Mouse (Mus musculus): Measurements from ENCODE around the gene Gzf1. TPM values are rescaled to one million over a fixed set of nuclear protein-coding genes. Genes with fewer than 3 reads are reported as not detected.

The Gzf1 gene
- polyA plus RNA-seq, 1 experiment from 2014 or later, result 17.9 TPM

- H3K36me3 ChIP-seq (ENCODE audit: control insufficient read depth, insufficient read depth, low read length), result peaks cover 86% of the 10 kb centered on the region
- no peak overlapping the region for H3K4me2 ChIP-seq (ENCODE audit: low read length)
- DNase-seq (ENCODE audit: low spot score) (no peak), ATAC-seq (replicated peaks; ENCODE audit: low FRiP score, low TSS enrichment, low read depth) (no peak)
- no peak overlapping the region for H3K27ac ChIP-seq (ENCODE audit: low read depth)
- no peak overlapping the region for H3K9ac ChIP-seq (ENCODE audit: low read length)
- H3K27me3 ChIP-seq (replicated peaks; ENCODE audit: control insufficient read depth, insufficient read depth, low read length), result no peaks in the 10 kb centered on the region
- no peaks in the 10 kb centered on the region for H3K9me3 ChIP-seq (ENCODE audit: control insufficient read depth, low read length)
- 94% methylated on average over 5 of the region's 5 CpGs for WGBS
- no peaks in the 10 kb centered on the region for H3K4me1 ChIP-seq (replicated peaks; ENCODE audit: control insufficient read depth, insufficient read depth, low read length)
- H3K4me3 ChIP-seq (ENCODE audit: low read depth, low read length), result no peak overlapping the region
Observed at GRCm38 (mm10) chr2:148687971-148688370, 7.1 kb downstream of the Gzf1 start.

GRCm38 (mm10) chr2:148689444-148690140, 8.8 kb downstream of the Gzf1 start:
- Histone ChIP-seq H3K27ac (ENCODE audit: low read depth) (no peak overlapping the region), H3K4me3 (ENCODE audit: low read depth, low read length) (no peak overlapping the region), H3K36me3 (ENCODE audit: control insufficient read depth, insufficient read depth, low read length) (peaks cover 90% of the 10 kb centered on the region), H3K9ac (ENCODE audit: low read length) (no peak overlapping the region), H3K9me3 (ENCODE audit: control insufficient read depth, low read length) (no peaks in the 10 kb centered on the region), H3K27me3 (replicated peaks; ENCODE audit: control insufficient read depth, insufficient read depth, low read length) (no peaks in the 10 kb centered on the region), H3K4me1 (replicated peaks; ENCODE audit: control insufficient read depth, insufficient read depth, low read length) (no peaks in the 10 kb centered on the region), H3K4me2 (ENCODE audit: low read length) (no peak overlapping the region)
- WGBS, result 89% methylated on average over 6 of the region's 6 CpGs
- no peak for ATAC-seq (replicated peaks; ENCODE audit: low FRiP score, low TSS enrichment, low read depth)
- no peak for DNase-seq (ENCODE audit: low spot score)

DNA sequence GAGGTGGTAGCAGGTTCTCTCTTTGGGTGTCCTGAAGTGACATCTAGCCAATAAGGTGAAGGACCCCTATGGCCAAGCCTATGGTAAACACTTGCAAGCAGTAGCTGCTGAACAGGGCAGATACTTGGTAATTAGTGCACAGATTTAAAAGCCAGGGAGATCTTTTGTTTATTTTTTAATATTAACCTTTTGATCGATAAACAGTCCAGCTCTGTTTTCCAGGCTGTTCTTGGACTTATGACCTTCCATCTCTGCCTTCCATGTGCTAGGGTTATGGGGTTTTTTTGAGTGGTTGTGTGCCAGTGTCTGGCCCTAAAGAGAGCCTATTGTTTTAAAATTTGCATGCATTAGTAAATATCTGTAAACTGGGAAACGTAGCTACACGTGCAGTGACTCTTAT, 9.5 kb downstream of the Gzf1 start:
- Histone ChIP-seq H3K36me3 (ENCODE audit: control insufficient read depth, insufficient read depth, low read length) (peaks cover 90% of the 10 kb centered on the region), H3K9ac (ENCODE audit: low read length) (no peak overlapping the region), H3K4me2 (ENCODE audit: low read length) (no peak overlapping the region), H3K9me3 (ENCODE audit: control insufficient read depth, low read length) (no peaks in the 10 kb centered on the region), H3K27ac (ENCODE audit: low read depth) (no peak overlapping the region), H3K27me3 (replicated peaks; ENCODE audit: control insufficient read depth, insufficient read depth, low read length) (no peaks in the 10 kb centered on the region), H3K4me1 (replicated peaks; ENCODE audit: control insufficient read depth, insufficient read depth, low read length) (no peaks in the 10 kb centered on the region), H3K4me3 (ENCODE audit: low read depth, low read length) (no peak overlapping the region)
- DNase-seq (ENCODE audit: low spot score), result no peak
- WGBS, result 90% methylated on average over 3 of the region's 3 CpGs
- no peak for ATAC-seq (replicated peaks; ENCODE audit: low FRiP score, low TSS enrichment, low read depth)

- Histone ChIP-seq H3K27ac (ENCODE audit: low read depth) (no peak overlapping the region), H3K27me3 (replicated peaks; ENCODE audit: control insufficient read depth, insufficient read depth, low read length) (no peaks in the 10 kb centered on the region), H3K4me3 (ENCODE audit: low read depth, low read length) (no peak overlapping the region), H3K4me1 (replicated peaks; ENCODE audit: control insufficient read depth, insufficient read depth, low read length) (no peaks in the 10 kb centered on the region), H3K36me3 (ENCODE audit: control insufficient read depth, insufficient read depth, low read length) (peaks cover 90% of the 10 kb centered on the region), H3K9me3 (ENCODE audit: control insufficient read depth, low read length) (no peaks in the 10 kb centered on the region), H3K9ac (ENCODE audit: low read length) (no peak overlapping the region), H3K4me2 (ENCODE audit: low read length) (no peak overlapping the region)
- 93% methylated on average over 5 of the region's 5 CpGs for WGBS
- DNase-seq (ENCODE audit: low spot score), result no peak
- no peak for ATAC-seq (replicated peaks; ENCODE audit: low FRiP score, low TSS enrichment, low read depth)
Observed at GRCm38 (mm10) chr2:148690781-148691180, 10.0 kb downstream of the Gzf1 start.

- 74% methylated on average over 5 of the region's 5 CpGs for WGBS
- Histone ChIP-seq H3K4me1 (replicated peaks; ENCODE audit: control insufficient read depth, insufficient read depth, low read length) (no peaks in the 10 kb centered on the region), H3K4me2 (ENCODE audit: low read length) (no peak overlapping the region), H3K36me3 (ENCODE audit: control insufficient read depth, insufficient read depth, low read length) (peaks cover 40% of the 10 kb centered on the region), H3K4me3 (ENCODE audit: low read depth, low read length) (no peak overlapping the region), H3K27ac (ENCODE audit: low read depth) (no peak overlapping the region), H3K27me3 (replicated peaks; ENCODE audit: control insufficient read depth, insufficient read depth, low read length) (no peaks in the 10 kb centered on the region), H3K9ac (ENCODE audit: low read length) (no peak overlapping the region), H3K9me3 (ENCODE audit: control insufficient read depth, low read length) (no peaks in the 10 kb centered on the region)
- DNase-seq (ENCODE audit: low spot score) (no peak), ATAC-seq (replicated peaks; ENCODE audit: low FRiP score, low TSS enrichment, low read depth) (no peak)
Observed at GRCm38 (mm10) chr2:148698571-148698970, 17.7 kb downstream of the Gzf1 start.

DNA sequence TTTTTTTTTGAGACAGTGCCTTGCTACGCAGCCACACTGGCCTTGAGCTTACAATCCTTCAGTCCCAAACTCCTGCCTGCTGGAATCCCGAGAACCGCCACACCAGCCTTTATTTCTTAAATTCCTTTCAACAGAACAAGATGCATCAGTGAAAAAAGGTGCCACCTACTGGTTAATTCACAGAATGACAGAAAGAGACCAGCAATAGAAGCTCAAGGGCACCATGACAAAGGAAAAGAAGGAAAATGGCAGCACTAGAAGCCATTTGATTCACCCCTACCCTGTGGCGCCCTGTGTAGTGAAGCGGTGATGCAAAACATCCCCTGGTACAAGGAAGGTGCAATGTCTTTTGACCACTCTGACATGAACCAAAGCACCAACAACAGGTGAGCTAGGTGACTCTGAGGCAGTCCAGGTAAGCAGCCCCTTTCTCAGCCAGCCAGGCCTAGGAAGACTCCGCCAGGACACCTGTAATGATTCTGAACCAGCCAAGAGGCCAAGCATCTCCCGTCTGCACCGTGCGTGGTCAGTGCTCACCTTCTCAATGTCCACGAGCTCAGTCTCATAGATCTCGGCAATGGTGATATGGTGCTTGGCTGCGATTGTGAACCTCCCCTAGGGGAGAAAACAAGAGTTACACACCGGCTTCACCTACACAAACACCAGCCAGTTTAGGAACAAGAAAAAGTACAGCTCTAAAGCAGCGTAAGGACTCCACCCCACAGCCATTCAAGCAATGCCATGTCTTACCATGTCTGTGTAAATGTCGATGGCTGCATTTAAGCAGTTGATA, 25.8 kb downstream of the Gzf1 start:
- Histone ChIP-seq H3K4me3 (ENCODE audit: low read depth, low read length) (no peak overlapping the region), H3K9me3 (ENCODE audit: control insufficient read depth, low read length) (no peaks in the 10 kb centered on the region), H3K9ac (ENCODE audit: low read length) (no peak overlapping the region), H3K4me2 (ENCODE audit: low read length) (no peak overlapping the region), H3K36me3 (ENCODE audit: control insufficient read depth, insufficient read depth, low read length) (peaks cover 8% of the 10 kb centered on the region; the same call in 1 of the 2 replicates), H3K4me1 (replicated peaks; ENCODE audit: control insufficient read depth, insufficient read depth, low read length) (no peaks in the 10 kb centered on the region), H3K27me3 (replicated peaks; ENCODE audit: control insufficient read depth, insufficient read depth, low read length) (no peaks in the 10 kb centered on the region), H3K27ac (ENCODE audit: low read depth) (no peak overlapping the region)
- DNase-seq (ENCODE audit: low spot score) (no peak), ATAC-seq (replicated peaks; ENCODE audit: low FRiP score, low TSS enrichment, low read depth) (no peak; the same call in 1 of the 2 replicates)
- WGBS, result 79% methylated on average over 15 of the region's 15 CpGs

GRCm38 (mm10) chr2:148707202-148707530, 26.3 kb downstream of the Gzf1 start:
- no peaks in the 10 kb centered on the region for H3K27me3 ChIP-seq (replicated peaks; ENCODE audit: control insufficient read depth, insufficient read depth, low read length)

DNA sequence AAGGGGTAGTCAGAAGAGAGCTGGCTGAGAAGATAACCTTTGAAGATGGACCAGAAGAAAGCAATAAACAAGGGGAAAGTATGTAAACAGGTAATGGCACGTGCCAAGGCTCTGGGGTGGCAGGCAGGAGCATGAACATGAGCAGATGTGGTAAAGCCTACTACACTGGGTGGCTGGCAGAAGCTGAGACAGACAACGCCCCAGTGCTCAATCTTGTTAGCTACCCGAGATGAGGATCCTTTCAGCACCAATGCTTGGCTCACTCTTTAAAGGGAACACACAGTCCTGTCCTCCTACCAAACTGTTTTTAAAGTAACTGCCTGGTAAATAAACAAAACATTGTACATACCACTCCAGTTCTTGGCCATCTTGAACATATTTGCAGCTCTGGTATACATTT, 31.5 kb downstream of the Gzf1 start:
- H3K27ac ChIP-seq (ENCODE audit: low read depth), result no peak overlapping the region
- DNase-seq (ENCODE audit: low spot score) (no peak), ATAC-seq (replicated peaks; ENCODE audit: low FRiP score, low TSS enrichment, low read depth) (no peak)
- H3K4me1 ChIP-seq (replicated peaks; ENCODE audit: control insufficient read depth, insufficient read depth, low read length), result no peaks in the 10 kb centered on the region
- H3K9ac ChIP-seq (ENCODE audit: low read length), result no peak overlapping the region
- 65% methylated on average over 3 of the region's 3 CpGs for WGBS
- no peaks in the 10 kb centered on the region for H3K9me3 ChIP-seq (ENCODE audit: control insufficient read depth, low read length)
- H3K27me3 ChIP-seq (replicated peaks; ENCODE audit: control insufficient read depth, insufficient read depth, low read length), result no peaks in the 10 kb centered on the region
- H3K4me3 ChIP-seq (ENCODE audit: low read depth, low read length), result no peak overlapping the region
- no peak overlapping the region for H3K4me2 ChIP-seq (ENCODE audit: low read length)
- peaks cover 11% of the 10 kb centered on the region; the same call in 1 of the 2 replicates for H3K36me3 ChIP-seq (ENCODE audit: control insufficient read depth, insufficient read depth, low read length)

More at GRCm38 (mm10) chr2:148707202-148707530, 26.3 kb downstream of the Gzf1 start:
- Histone ChIP-seq H3K4me1 (replicated peaks; ENCODE audit: control insufficient read depth, insufficient read depth, low read length) (no peaks in the 10 kb centered on the region), H3K4me2 (ENCODE audit: low read length) (no peak overlapping the region), H3K27ac (ENCODE audit: low read depth) (no peak overlapping the region), H3K9me3 (ENCODE audit: control insufficient read depth, low read length) (no peaks in the 10 kb centered on the region), H3K9ac (ENCODE audit: low read length) (no peak overlapping the region), H3K4me3 (ENCODE audit: low read depth, low read length) (no peak overlapping the region), H3K36me3 (ENCODE audit: control insufficient read depth, insufficient read depth, low read length) (peaks cover 12% of the 10 kb centered on the region; the same call in 1 of the 2 replicates)
- ATAC-seq (replicated peaks; ENCODE audit: low FRiP score, low TSS enrichment, low read depth) (no peak), DNase-seq (ENCODE audit: low spot score) (no peak)
- 85% methylated on average over 6 of the region's 6 CpGs for WGBS

Measured in intestine, embryonic 14.5 days (tissue).